Mouse (Mus musculus): ENCODE measurements at regions not wholly inside any gene's neighbourhood (a gene's known extent, or its start where the extent isn't known, plus 50 kb on each side); places are given as distances from the start of the nearest gene placed in this dataset.

DNA sequence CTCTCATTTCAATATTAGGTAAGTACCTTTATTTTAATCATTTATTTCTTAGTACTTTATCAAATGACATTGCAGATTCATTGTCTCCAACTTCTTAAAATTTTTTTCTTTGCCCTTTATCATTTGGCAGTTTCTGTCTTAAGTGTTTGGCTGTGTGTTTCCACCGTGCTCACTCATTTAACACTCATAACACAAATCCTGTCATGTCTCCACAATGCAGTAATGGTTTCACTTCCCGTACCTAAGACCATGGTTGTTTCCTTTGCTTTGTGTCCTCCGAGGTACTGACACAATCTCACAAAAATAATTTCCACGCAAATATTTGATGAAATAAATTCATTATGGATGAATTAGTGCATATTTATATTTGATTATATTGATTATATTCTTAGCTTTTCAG lies 311.0 kb upstream of the Fbxo33 start:
- H3K4me3 ChIP-seq (ENCODE audit: low read depth, low read length), result no peak overlapping the region
- H3K4me1 ChIP-seq (ENCODE audit: control insufficient read depth, insufficient read depth), result no peaks in the 10 kb centered on the region
- 75% methylated on average over 4 of the region's 4 CpGs for WGBS
- H3K4me2 ChIP-seq (ENCODE audit: low read depth, low read length), result no peak overlapping the region
- ATAC-seq (ENCODE audit: insufficient read depth, low read depth) (no peak), DNase-seq (ENCODE audit: low spot score) (no peak)
- no peak overlapping the region for H3K27ac ChIP-seq (ENCODE audit: low read depth)
- no peaks in the 10 kb centered on the region for H3K36me3 ChIP-seq (replicated peaks; ENCODE audit: control insufficient read depth, insufficient read depth, low read length)
- H3K9me3 ChIP-seq (replicated peaks; ENCODE audit: control insufficient read depth, low read length), result no peaks in the 10 kb centered on the region
- no peaks in the 10 kb centered on the region for H3K27me3 ChIP-seq (ENCODE audit: control insufficient read depth, insufficient read depth, low read length)
- TF ChIP-seq EP300 (IDR thresholded peaks at IDR 0.05; ENCODE audit: low read depth) (no peak), CTCF (IDR thresholded peaks at IDR 0.05; ENCODE audit: low read depth) (no peak)
- no peak overlapping the region for H3K9ac ChIP-seq (replicated peaks; ENCODE audit: low read depth, low read length)

DNA sequence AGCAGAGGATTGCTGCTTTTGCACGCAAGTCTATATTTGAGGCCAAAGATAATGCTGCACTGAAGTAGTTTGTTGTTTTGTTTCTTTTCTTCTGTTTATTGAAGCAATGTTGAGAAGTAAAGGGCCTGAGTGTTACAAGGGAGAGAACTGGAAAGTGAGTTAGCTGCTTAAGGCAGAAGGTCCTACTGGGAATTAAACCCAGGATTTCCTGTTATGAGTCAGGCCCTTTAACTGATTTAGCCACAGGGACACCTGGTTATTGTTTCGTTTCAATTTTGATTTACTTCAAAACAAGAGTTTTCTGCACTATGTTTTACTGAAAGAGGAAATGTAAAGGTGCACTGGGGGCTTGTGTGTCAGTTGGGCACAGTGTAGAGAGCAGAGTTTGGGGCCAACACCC lies 303.8 kb upstream of the Fbxo33 start:
- WGBS, result 77% methylated on average over 2 of the region's 2 CpGs
- H3K27ac ChIP-seq (ENCODE audit: low read depth), result no peak overlapping the region

DNA sequence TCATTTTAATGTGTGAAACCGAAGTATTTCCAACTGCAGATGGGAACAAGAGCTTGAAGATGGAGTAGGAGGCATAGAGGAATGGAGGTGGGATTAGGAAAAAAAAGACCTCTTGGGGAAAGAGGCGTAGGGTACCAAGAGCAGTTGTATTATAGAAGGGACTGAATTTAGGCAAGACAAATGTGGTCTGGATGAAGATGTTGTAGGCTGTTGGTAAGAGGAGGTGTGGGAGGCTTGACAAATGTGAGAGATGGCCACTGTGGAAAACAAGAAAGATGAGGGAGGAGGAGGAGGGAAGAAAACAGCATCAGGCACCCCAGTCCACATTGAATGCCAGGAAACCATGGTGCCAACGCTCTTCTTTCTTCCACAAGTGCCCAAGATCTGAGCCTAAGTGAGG lies 302.4 kb upstream of the Fbxo33 start:
- Histone ChIP-seq H3K9ac (replicated peaks; ENCODE audit: low read depth, low read length) (no peak overlapping the region), H3K9me3 (replicated peaks; ENCODE audit: control insufficient read depth, low read length) (no peaks in the 10 kb centered on the region), H3K27me3 (ENCODE audit: control insufficient read depth, insufficient read depth, low read length) (no peaks in the 10 kb centered on the region), H3K4me3 (ENCODE audit: low read depth, low read length) (no peak overlapping the region), H3K4me1 (ENCODE audit: control insufficient read depth, insufficient read depth) (no peaks in the 10 kb centered on the region), H3K36me3 (replicated peaks; ENCODE audit: control insufficient read depth, insufficient read depth, low read length) (no peaks in the 10 kb centered on the region), H3K4me2 (ENCODE audit: low read depth, low read length) (no peak overlapping the region), H3K27ac (ENCODE audit: low read depth) (no peak overlapping the region)
- DNase-seq (ENCODE audit: low spot score), result no peak
- WGBS, result 73% methylated on average over 3 of the region's 3 CpGs
- TF ChIP-seq EP300 (IDR thresholded peaks at IDR 0.05; ENCODE audit: low read depth) (no peak), CTCF (IDR thresholded peaks at IDR 0.05; ENCODE audit: low read depth) (no peak)
- ATAC-seq (ENCODE audit: insufficient read depth, low read depth), result no peak

More for the DNA sequence above, 303.8 kb upstream of the Fbxo33 start:
- no peak overlapping the region for H3K4me3 ChIP-seq (ENCODE audit: low read depth, low read length)
- DNase-seq (ENCODE audit: low spot score) (no peak), ATAC-seq (ENCODE audit: insufficient read depth, low read depth) (no peak)
- H3K36me3 ChIP-seq (replicated peaks; ENCODE audit: control insufficient read depth, insufficient read depth, low read length), result no peaks in the 10 kb centered on the region
- H3K27me3 ChIP-seq (ENCODE audit: control insufficient read depth, insufficient read depth, low read length), result no peaks in the 10 kb centered on the region
- no peaks in the 10 kb centered on the region for H3K4me1 ChIP-seq (ENCODE audit: control insufficient read depth, insufficient read depth)
- no peaks in the 10 kb centered on the region for H3K9me3 ChIP-seq (replicated peaks; ENCODE audit: control insufficient read depth, low read length)
- TF ChIP-seq CTCF (IDR thresholded peaks at IDR 0.05; ENCODE audit: low read depth) (no peak), EP300 (IDR thresholded peaks at IDR 0.05; ENCODE audit: low read depth) (no peak)
- no peak overlapping the region for H3K9ac ChIP-seq (replicated peaks; ENCODE audit: low read depth, low read length)
- no peak overlapping the region for H3K4me2 ChIP-seq (ENCODE audit: low read depth, low read length)

DNA sequence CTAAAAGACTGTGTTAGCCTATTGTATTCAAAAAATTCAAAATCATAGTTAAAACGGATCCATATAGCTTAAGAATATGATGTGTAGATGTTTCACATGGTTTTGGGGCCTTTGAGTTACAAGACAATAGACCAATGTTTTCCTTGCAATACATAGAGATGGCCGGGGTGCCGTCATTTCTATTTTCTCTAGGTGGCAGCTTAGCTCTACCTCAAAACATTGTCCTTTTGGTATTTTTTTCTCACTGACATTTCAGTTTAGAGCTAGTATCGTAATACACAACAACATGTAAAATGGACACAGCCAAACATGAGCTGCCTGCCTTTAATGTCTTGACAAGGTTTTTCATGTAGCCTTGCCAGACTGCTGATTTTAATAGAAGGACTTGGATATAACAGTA lies 290.3 kb upstream of the Fbxo33 start:
- DNase-seq (ENCODE audit: low spot score), result no peak
- TF ChIP-seq CTCF (IDR thresholded peaks at IDR 0.05; ENCODE audit: low read depth) (no peak), EP300 (IDR thresholded peaks at IDR 0.05; ENCODE audit: low read depth) (no peak)

DNA sequence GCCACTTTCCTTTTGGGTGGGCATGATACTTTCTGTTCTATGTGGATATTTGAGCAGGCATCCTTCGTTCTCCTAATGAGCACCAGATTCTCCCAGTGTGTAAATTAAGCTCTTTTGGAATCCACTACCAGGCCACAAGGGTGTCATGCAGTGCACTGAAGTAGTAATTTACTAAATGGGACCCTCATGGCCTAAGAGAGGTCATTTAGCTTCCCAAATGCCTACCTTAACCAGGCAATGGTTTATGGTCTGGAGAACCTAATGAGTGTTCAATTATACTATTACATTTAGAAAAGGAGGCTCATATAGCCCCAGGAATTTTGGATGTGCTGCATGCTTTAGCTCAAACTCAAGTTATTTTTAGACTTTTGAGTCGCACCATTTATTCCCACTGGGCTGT lies 289.6 kb upstream of the Fbxo33 start:
- no peak overlapping the region for H3K4me2 ChIP-seq (ENCODE audit: low read depth, low read length)
- no peaks in the 10 kb centered on the region for H3K27me3 ChIP-seq (ENCODE audit: control insufficient read depth, insufficient read depth, low read length)
- H3K4me1 ChIP-seq (ENCODE audit: control insufficient read depth, insufficient read depth), result no peaks in the 10 kb centered on the region
- H3K36me3 ChIP-seq (replicated peaks; ENCODE audit: control insufficient read depth, insufficient read depth, low read length), result no peaks in the 10 kb centered on the region
- H3K4me3 ChIP-seq (ENCODE audit: low read depth, low read length), result no peak overlapping the region
- no peak overlapping the region for H3K27ac ChIP-seq (ENCODE audit: low read depth)
- 65% methylated on average over 2 of the region's 2 CpGs for WGBS
- TF ChIP-seq EP300 (IDR thresholded peaks at IDR 0.05; ENCODE audit: low read depth), result no peak
- no peak for TF ChIP-seq CTCF (IDR thresholded peaks at IDR 0.05; ENCODE audit: low read depth)
- DNase-seq (ENCODE audit: low spot score), result no peak
- no peak overlapping the region for H3K9ac ChIP-seq (replicated peaks; ENCODE audit: low read depth, low read length)
- no peak for ATAC-seq (ENCODE audit: insufficient read depth, low read depth)
- H3K9me3 ChIP-seq (replicated peaks; ENCODE audit: control insufficient read depth, low read length), result no peaks in the 10 kb centered on the region; the same call in 1 of the 2 replicates

More for the DNA sequence above, 290.3 kb upstream of the Fbxo33 start:
- Histone ChIP-seq H3K27ac (ENCODE audit: low read depth) (no peak overlapping the region), H3K4me2 (ENCODE audit: low read depth, low read length) (no peak overlapping the region), H3K27me3 (ENCODE audit: control insufficient read depth, insufficient read depth, low read length) (no peaks in the 10 kb centered on the region), H3K4me3 (ENCODE audit: low read depth, low read length) (no peak overlapping the region), H3K4me1 (ENCODE audit: control insufficient read depth, insufficient read depth) (no peaks in the 10 kb centered on the region), H3K9ac (replicated peaks; ENCODE audit: low read depth, low read length) (no peak overlapping the region), H3K9me3 (replicated peaks; ENCODE audit: control insufficient read depth, low read length) (no peaks in the 10 kb centered on the region; the same call in 1 of the 2 replicates), H3K36me3 (replicated peaks; ENCODE audit: control insufficient read depth, insufficient read depth, low read length) (no peaks in the 10 kb centered on the region)
- WGBS, result 72% methylated on average over 4 of the region's 4 CpGs
- ATAC-seq (ENCODE audit: insufficient read depth, low read depth), result no peak

DNA sequence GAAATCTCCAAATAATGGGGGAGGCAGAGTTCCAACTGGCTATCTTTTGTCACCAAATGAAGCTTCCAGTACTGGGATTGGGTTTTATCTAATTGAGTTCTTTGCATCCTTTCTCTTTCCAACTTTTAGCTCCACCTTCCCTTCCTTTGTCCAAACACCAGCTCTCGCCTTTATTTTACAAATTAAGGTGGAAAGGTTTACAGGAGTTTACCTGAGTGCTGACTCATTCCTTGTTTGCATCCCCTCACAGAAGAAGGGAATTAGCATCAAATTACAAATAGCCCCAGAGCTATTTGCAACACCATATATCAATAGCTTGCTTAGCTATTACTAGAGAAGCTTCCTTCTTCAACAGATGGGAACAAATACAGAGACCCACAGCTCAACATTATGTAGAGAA lies 287.9 kb upstream of the Fbxo33 start:
- DNase-seq (ENCODE audit: low spot score) (no peak), ATAC-seq (ENCODE audit: insufficient read depth, low read depth) (no peak)
- Histone ChIP-seq H3K4me1 (ENCODE audit: control insufficient read depth, insufficient read depth) (no peaks in the 10 kb centered on the region), H3K9ac (replicated peaks; ENCODE audit: low read depth, low read length) (no peak overlapping the region), H3K4me3 (ENCODE audit: low read depth, low read length) (no peak overlapping the region), H3K36me3 (replicated peaks; ENCODE audit: control insufficient read depth, insufficient read depth, low read length) (no peaks in the 10 kb centered on the region), H3K4me2 (ENCODE audit: low read depth, low read length) (no peak overlapping the region), H3K27me3 (ENCODE audit: control insufficient read depth, insufficient read depth, low read length) (no peaks in the 10 kb centered on the region), H3K9me3 (replicated peaks; ENCODE audit: control insufficient read depth, low read length) (no peaks in the 10 kb centered on the region; the same call in 1 of the 2 replicates), H3K27ac (ENCODE audit: low read depth) (no peak overlapping the region)
- TF ChIP-seq CTCF (IDR thresholded peaks at IDR 0.05; ENCODE audit: low read depth) (no peak), EP300 (IDR thresholded peaks at IDR 0.05; ENCODE audit: low read depth) (no peak)
- WGBS, result 35% methylated on average over 1 of the region's 1 CpGs

Data from heart, postnatal 0 days (tissue).